Mouse (Mus musculus) kidney, adult 2 months (tissue): ENCODE results near the gene Cbr2.

Experiments used
- CTCF ChIP-seq: fragments of 200-500 bp; conservative IDR thresholded peaks from 2 replicates; pipeline ENCODE4 v1.5.1; 2011; ENCODE audit warnings: low read depth, mild to moderate bottlenecking, control low read depth, low read length, moderate library complexity, mixed read lengths; ENCODE audit not compliant: insufficient read depth, insufficient read length
- POLR2A ChIP-seq: fragments of 200-500 bp; IDR thresholded peaks from one replicate; pipeline ENCODE4 v1.6.1; 2011; ENCODE audit warnings: low read depth, low read length, control low read depth

DNA sequence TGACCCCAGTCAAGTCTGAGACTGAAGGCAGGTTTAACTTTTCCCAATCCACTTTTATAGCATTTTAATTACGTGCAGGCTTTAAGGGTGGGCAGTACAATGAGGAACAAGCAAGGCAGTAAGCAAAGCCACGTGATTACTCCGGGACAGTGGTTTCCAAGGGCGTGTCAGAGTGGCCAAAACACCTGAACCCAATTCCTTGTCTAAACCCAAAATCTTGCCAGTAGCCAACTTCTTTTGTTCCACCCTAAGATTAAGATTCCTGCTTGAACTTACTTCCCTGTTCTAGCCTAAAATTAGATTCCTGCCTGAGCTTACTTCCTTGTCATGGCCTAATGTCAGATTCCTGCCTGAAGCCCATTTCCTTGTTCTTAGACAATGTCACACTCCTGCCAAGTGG lies 16.1 kb upstream of the Cbr2 start:
- no peak for TF ChIP-seq CTCF
- TF ChIP-seq POLR2A = no peak
